ENCODE assay signal across 10 mouse cellular contexts in the genomic region with DNA sequence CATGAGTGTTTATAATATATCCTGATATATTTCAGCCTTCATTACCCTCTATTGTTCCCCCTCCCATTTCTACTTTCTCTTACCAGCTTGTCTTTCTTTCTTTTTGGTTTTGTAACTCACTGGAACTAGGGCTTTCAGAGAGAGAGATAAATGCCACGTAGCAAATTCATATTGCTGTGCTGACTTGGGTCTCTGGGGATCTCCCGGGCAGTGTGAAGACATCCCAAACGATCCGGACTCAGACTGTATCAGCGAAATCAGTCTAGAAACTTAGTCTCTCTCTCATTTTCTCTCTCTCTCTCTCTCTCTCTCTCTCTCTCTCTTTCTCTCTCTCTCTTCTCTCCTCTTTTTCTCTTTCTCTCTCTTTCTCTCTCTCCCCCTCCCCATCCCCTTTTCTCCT. TPM values are rescaled to one million over a fixed set of nuclear protein-coding genes. Genes with fewer than 3 reads are reported as not detected.
DNase-seq lines count a peak whose midpoint lies in the region; ATAC-seq and TF ChIP-seq lines count a peak whose summit lies in the region.
"Had no signal": no experiment of that assay in that cellular context is flagged by ENCODE, and none has a peak within 500 bp of the region (broad histone marks: within the 10 kb centered on the region; RNA-seq: fewer than 3 reads in every experiment).

No protein-coding gene starts in this region.

- H3K9me3 ChIP-seq in forebrain, embryonic 10.5 days, result no peaks in the 10 kb centered on the region
- H3K9me3 ChIP-seq in forebrain, embryonic 13.5 days (replicated peaks), result no peaks in the 10 kb centered on the region
- no peaks in the 10 kb centered on the region for H3K9me3 ChIP-seq in CH12.LX (replicated peaks; ENCODE audit: low read length)
- H3K9me3 ChIP-seq in intestine, postnatal 0 days (ENCODE audit: control insufficient read depth), result no peaks in the 10 kb centered on the region
- H3K9me3 ChIP-seq: embryonic facial prominence, embryonic 12.5 days had no signal

- H3K27ac ChIP-seq in forebrain, embryonic 10.5 days, result no peak overlapping the region
- H3K27ac ChIP-seq in forebrain, embryonic 13.5 days, result no peak overlapping the region
- peak overlapping the region; percentile 68; the same call in 1 of the 2 replicates for H3K27ac ChIP-seq in layer of hippocampus, adult 2 months
- no peak overlapping the region; the same call in 1 of the 2 replicates for H3K27ac ChIP-seq in CH12.LX (ENCODE audit: insufficient read depth, low read depth)
- no peak overlapping the region for H3K27ac ChIP-seq in intestine, postnatal 0 days (ENCODE audit: low read depth, low read length)
- H3K27ac ChIP-seq: embryonic facial prominence, embryonic 12.5 days; liver, embryonic 14.5 days had no signal

- 67% methylated on average over 5 of the region's 5 CpGs for WGBS in forebrain, embryonic 10.5 days
- 60% methylated on average over 5 of the region's 5 CpGs for WGBS in forebrain, embryonic 13.5 days
- 47% methylated on average over 5 of the region's 5 CpGs for WGBS in intestine, postnatal 0 days

- no peak for ATAC-seq in forebrain, embryonic 13.5 days
- ATAC-seq in intestine, postnatal 0 days, result no peak

- no peak for TF ChIP-seq CTCF in layer of hippocampus, adult 2 months (conservative IDR thresholded peaks at IDR 0.05)
- TF ChIP-seq CTCF in CH12.LX (conservative IDR thresholded peaks at IDR 0.05 in 1 of 2, IDR thresholded peaks at IDR 0.05 in 1 of 2; ENCODE audit: low read depth in 2 of 2, low read length in 2 of 2), result no peak
- TF ChIP-seq CTCF in intestine, postnatal 0 days (IDR thresholded peaks at IDR 0.05; ENCODE audit: low read depth), result no peak

- 0 out of 2 replicates have a peak, but pooled peaks have one; percentile 7 for TF ChIP-seq EP300 in CH12.LX (IDR thresholded peaks at IDR 0.05; ENCODE audit: low read length)

- peaks cover 16% of the 10 kb centered on the region for H3K27me3 ChIP-seq in forebrain, embryonic 10.5 days (ENCODE audit: poor library complexity, severe bottlenecking)
- H3K27me3 ChIP-seq in forebrain, embryonic 13.5 days, result no peaks in the 10 kb centered on the region
- no peaks in the 10 kb centered on the region for H3K27me3 ChIP-seq in CH12.LX (replicated peaks)
- H3K27me3 ChIP-seq in intestine, postnatal 0 days (replicated peaks; ENCODE audit: control insufficient read depth, insufficient read depth, low read length), result no peaks in the 10 kb centered on the region

- no peak for DNase-seq in forebrain, embryonic 10.5 days (ENCODE audit: extremely low spot score, low spot score)
- DNase-seq in layer of hippocampus, adult 2 months (ENCODE audit: low spot score in 2 of 2), result no peak
- DNase-seq in layer of hippocampus, adult 9-10 months (ENCODE audit: low spot score), result no peak
- DNase-seq in CH12.LX (ENCODE audit: extremely low read depth) (peak; percentile 60), MN1 (ENCODE audit: low spot score) (no peak)
- DNase-seq in yolk sac, embryonic 10.5 days (ENCODE audit: low spot score), result no peak

- in situ Hi-C loops in CH12.LX (cut with MboI; ENCODE audit: low pct_ligation_motif_present, low pct_unique_long_range_greater_than_20kb, low sequenced_read_pairs), result no loop called here

- dilution Hi-C loops in CH12.LX (cut with MboI; ENCODE audit: extremely low pct_ligation_motif_present, extremely low pct_unique_long_range_greater_than_20kb, low sequenced_read_pairs), result no loop called here

- peaks cover 29% of the 10 kb centered on the region for H3K79me2 ChIP-seq in CH12.LX (replicated peaks; ENCODE audit: control insufficient read depth, extremely low read depth, insufficient read depth, poor library complexity, severe bottlenecking)

- no peak overlapping the region for H3K9ac ChIP-seq in forebrain, embryonic 13.5 days
- peak overlapping the region; percentile 86 for H3K9ac ChIP-seq in CH12.LX (ENCODE audit: insufficient read depth, low read depth)
- H3K9ac ChIP-seq in intestine, postnatal 0 days (ENCODE audit: low read depth, low read length), result 0 out of 2 replicates have a peak overlapping the region, but pooled peaks have one; percentile 62

- TF ChIP-seq RAD21 in CH12.LX (IDR thresholded peaks at IDR 0.05; ENCODE audit: low read depth, low read length), result no peak

- TF ChIP-seq POLR2A in CH12.LX (IDR thresholded peaks at IDR 0.05; ENCODE audit: low read depth, low read length), result no peak

- H3K4me2 ChIP-seq in forebrain, embryonic 13.5 days, result no peak overlapping the region; the same call in 1 of the 2 replicates
- H3K4me2 ChIP-seq in CH12.LX (ENCODE audit: insufficient read depth, low read depth, poor library complexity, severe bottlenecking), result peak overlapping the region; percentile 94
- H3K4me2 ChIP-seq in intestine, postnatal 0 days (replicated peaks; ENCODE audit: low read depth), result peak overlapping the region; percentile 75

- H3K4me1 ChIP-seq in forebrain, embryonic 10.5 days, result peaks cover 10% of the 10 kb centered on the region
- peaks cover 11% of the 10 kb centered on the region for H3K4me1 ChIP-seq in forebrain, embryonic 13.5 days
- peaks cover 8 to 36% of the 10 kb centered on the region in 2 experiments for H3K4me1 ChIP-seq in CH12.LX (ENCODE audit: control insufficient read depth in 1 of 2, insufficient read depth in 2 of 2)
- no peaks in the 10 kb centered on the region for H3K4me1 ChIP-seq in intestine, postnatal 0 days (replicated peaks; ENCODE audit: control insufficient read depth, insufficient read depth, low read length)
- H3K4me1 ChIP-seq: embryonic facial prominence, embryonic 12.5 days had no signal

- peak overlapping the region; percentile 61; the same call in 1 of the 2 replicates for H3K4me3 ChIP-seq in forebrain, embryonic 10.5 days
- no peak overlapping the region for H3K4me3 ChIP-seq in forebrain, embryonic 13.5 days
- peak overlapping the region; percentile 50 for H3K4me3 ChIP-seq in layer of hippocampus, adult 2 months
- H3K4me3 ChIP-seq in CH12.LX (replicated peaks in 1 of 3; ENCODE audit: low read depth in 2 of 3, low read length in 2 of 3, poor library complexity in 1 of 3), result peak overlapping the region; percentile 63 to 97 (median 72)
- peak overlapping the region; percentile 51 for H3K4me3 ChIP-seq in intestine, postnatal 0 days (ENCODE audit: low read depth, low read length)

- no peaks in the 10 kb centered on the region for H3K36me3 ChIP-seq in forebrain, embryonic 10.5 days (replicated peaks)
- no peaks in the 10 kb centered on the region for H3K36me3 ChIP-seq in forebrain, embryonic 13.5 days (ENCODE audit: poor library complexity, severe bottlenecking)
- peaks cover 0 to 5% of the 10 kb centered on the region in 2 experiments for H3K36me3 ChIP-seq in CH12.LX (replicated peaks in 1 of 2; ENCODE audit: control insufficient read depth in 1 of 2, insufficient read depth in 1 of 2, low read length in 1 of 2)
- no peaks in the 10 kb centered on the region for H3K36me3 ChIP-seq in intestine, postnatal 0 days (ENCODE audit: control insufficient read depth, insufficient read depth)
- H3K36me3 ChIP-seq: embryonic facial prominence, embryonic 12.5 days had no signal

TF ChIP-seq in CH12.LX, 34 proteins besides CTCF, POLR2A, EP300 and RAD21:
- TF ChIP-seq RCOR1 (conservative IDR thresholded peaks at IDR 0.05; ENCODE audit: low read depth, low read length) (no peak), ZNF384 (IDR thresholded peaks at IDR 0.05; ENCODE audit: low read depth, low read length) (peak; percentile 5; the same call in 1 of the 2 replicates), TCF12 (IDR thresholded peaks at IDR 0.05; ENCODE audit: low read depth, low read length) (0 out of 2 replicates have a peak, but pooled peaks have one; percentile 14), GABPA (IDR thresholded peaks at IDR 0.05; ENCODE audit: insufficient replicate concordance, low read depth, low read length) (no peak), NELFE (IDR thresholded peaks at IDR 0.05; ENCODE audit: low read depth, low read length) (0 out of 2 replicates have a peak, but pooled peaks have one; percentile 29), MAFK (IDR thresholded peaks at IDR 0.05; ENCODE audit: insufficient replicate concordance, low read length) (peak; percentile 44; the same call in 1 of the 2 replicates), ZMIZ1 (IDR thresholded peaks at IDR 0.05; ENCODE audit: low read depth, low read length) (0 out of 2 replicates have a peak, but pooled peaks have one; percentile 25)
TF ChIP-seq in CH12.LX: peak in this region for 5.

RNA-seq across cellular contexts. Expression of gene Ctsh, which starts 1.5 kb away (rescaled TPM):
- polyA plus RNA-seq in forebrain, embryonic 10.5 days (2016; fragmentation: Nextera tagmentation; extraction: Ambion mirVana), result 6.0 TPM in 2 replicates
- 8.2 and 9.3 TPM in 2 replicates for polyA plus RNA-seq in forebrain, embryonic 13.5 days (2015; fragmentation: Nextera tagmentation; extraction: Ambion mirVana)
- total RNA-seq in layer of hippocampus, adult 2 months (2021), result 10 to 100 TPM; 13.7 to 16.0 TPM
- 133 and 168 TPM in 2 replicates for total RNA-seq in CH12.LX (2012; rRNA removed)
- total RNA-seq in CH12.LX (2014; rRNA removed), result 244 and 256 TPM in 2 replicates
- polyA plus RNA-seq in CH12.LX (2012; ENCODE audit: insufficient read length, low read depth), result 267 and 316 TPM in 2 replicates
- 305 and 311 TPM in 2 replicates for polyA plus RNA-seq in intestine, postnatal 0 days (2015; fragmentation: Nextera tagmentation; extraction: Ambion mirVana)

RNA-seq across cellular contexts. Expression of gene Morf4l1, which starts 59.2 kb away (rescaled TPM):
- polyA plus RNA-seq in forebrain, embryonic 10.5 days (2016; fragmentation: Nextera tagmentation; extraction: Ambion mirVana), result 528 and 553 TPM in 2 replicates
- polyA plus RNA-seq in forebrain, embryonic 13.5 days (2015; fragmentation: Nextera tagmentation; extraction: Ambion mirVana), result 475 and 483 TPM in 2 replicates
- total RNA-seq in layer of hippocampus, adult 2 months (2021), result 100 to 1,000 TPM; 429 to 442 TPM
- total RNA-seq in CH12.LX (2012; rRNA removed), result 127 and 139 TPM in 2 replicates
- total RNA-seq in CH12.LX (2014; rRNA removed), result 219 and 225 TPM in 2 replicates
- polyA plus RNA-seq in CH12.LX (2012; ENCODE audit: insufficient read length, low read depth), result 233 and 294 TPM in 2 replicates
- polyA plus RNA-seq in intestine, postnatal 0 days (2015; fragmentation: Nextera tagmentation; extraction: Ambion mirVana), result 215 and 227 TPM in 2 replicates

Comparison
In these comparisons a context has a peak if more than half of its experiments do, and no peak if none do; other contexts are left out.
1. RNA of gene Ctsh, which starts 1.5 kb away (polyA plus RNA-seq): 267 to 316 TPM in CH12.LX and 305 to 311 TPM in intestine, postnatal 0 days; 8.2 to 9.3 TPM in forebrain, embryonic 13.5 days and 6.0 TPM in forebrain, embryonic 10.5 days; every median in the first group is over 10 times any median in the second.